Mouse (Mus musculus) forebrain, embryonic 12.5 days (tissue): Measurements from ENCODE around the gene Mical2. TPM values are rescaled to one million over a fixed set of nuclear protein-coding genes. Genes with fewer than 3 reads are reported as not detected.

Experiments used
- ATAC-seq: fragments of 200-750 bp; cut with Nextera tagmentation; 2 replicates; pipeline ENCODE4 v1.8.0; 2017; ENCODE audit warnings: moderate TSS enrichment; ENCODE audit not compliant: low FRiP score
- H3K27ac ChIP-seq: fragments of 300-500 bp; sonication (generic); 2 replicates; pipeline ENCODE4 v1.5.1; 2016; ENCODE audit warnings: mild to moderate bottlenecking
- H3K27me3 ChIP-seq: fragments of 300-500 bp; sonication (generic); 2 replicates; pipeline ENCODE4 v1.6.1; 2016; ENCODE audit warnings: mild to moderate bottlenecking
- H3K36me3 ChIP-seq: fragments of 300-500 bp; sonication (generic); replicated peaks from 2 replicates; pipeline ENCODE4 v1.6.1; 2016; ENCODE audit warnings: mild to moderate bottlenecking
- H3K4me1 ChIP-seq: fragments of 300-500 bp; sonication (generic); 2 replicates; pipeline ENCODE4 v1.6.1; 2016
- H3K4me2 ChIP-seq: fragments of 300-500 bp; sonication (generic); 2 replicates; pipeline ENCODE4 v1.6.1; 2016; ENCODE audit warnings: mild to moderate bottlenecking, moderate library complexity
- H3K4me3 ChIP-seq: fragments of 300-500 bp; sonication (generic); replicated peaks from 2 replicates; pipeline ENCODE4 v1.5.1; 2016; ENCODE audit warnings: mild to moderate bottlenecking
- H3K9ac ChIP-seq: fragments of 300-500 bp; sonication (generic); 2 replicates; pipeline ENCODE4 v1.6.1; 2016; ENCODE audit warnings: mild to moderate bottlenecking
- H3K9me3 ChIP-seq: fragments of 300-500 bp; sonication (generic); 2 replicates; pipeline ENCODE4 v1.6.1; 2016
- WGBS: fragments of 180-500 bp; shearing (Covaris S2); methylation state at CpG from one replicate; pipeline ENCODE4 v1.1.7; 2016; 5-methylcytosine and 5-hydroxymethylcytosine counted together
- polyA plus RNA-seq: library from polyadenylated mRNA; unstranded; fragments of >200 nt; fragmentation: Nextera tagmentation; extraction: Ambion mirVana; gene quantifications from 2 replicates; pipeline ENCODE4 v1.2.1, GENCODE M21; 2016

Mical2 gene
- polyA plus RNA-seq, 1 experiment from 2014 or later, result 2.3 TPM

- H3K4me2 ChIP-seq, result no peak overlapping the region
- H3K4me3 ChIP-seq, result no peak overlapping the region
- H3K4me1 ChIP-seq, result peaks cover 26% of the 10 kb centered on the region
- H3K27ac ChIP-seq, result no peak overlapping the region
- H3K27me3 ChIP-seq, result peaks cover 2% of the 10 kb centered on the region; the same call in 1 of the 2 replicates
- H3K9me3 ChIP-seq, result no peaks in the 10 kb centered on the region
- WGBS, result 77% methylated on average over 5 of the region's 5 CpGs
- ATAC-seq, result no peak
- no peaks in the 10 kb centered on the region for H3K36me3 ChIP-seq
- no peak overlapping the region for H3K9ac ChIP-seq
Observed at GRCm38 (mm10) chr7:112386521-112386920, 160.9 kb downstream of the Mical2 start.

- no peak for ATAC-seq
- no peak overlapping the region for H3K9ac ChIP-seq
- H3K4me1 ChIP-seq, result peaks cover 36% of the 10 kb centered on the region
- H3K27ac ChIP-seq, result no peak overlapping the region
- no peaks in the 10 kb centered on the region for H3K9me3 ChIP-seq
- H3K4me2 ChIP-seq, result no peak overlapping the region
- no peak overlapping the region for H3K4me3 ChIP-seq
- no peaks in the 10 kb centered on the region for H3K36me3 ChIP-seq
- WGBS, result 87% methylated on average over 5 of the region's 5 CpGs
- H3K27me3 ChIP-seq, result peaks cover 11% of the 10 kb centered on the region
Observed at GRCm38 (mm10) chr7:112387876-112388275, 162.2 kb downstream of the Mical2 start.

GRCm38 (mm10) chr7:112388363-112388875 is 162.8 kb downstream of the Mical2 start:
- H3K9me3 ChIP-seq, result no peaks in the 10 kb centered on the region
- H3K9ac ChIP-seq, result no peak overlapping the region
- no peak overlapping the region for H3K4me2 ChIP-seq
- 82% methylated on average over 5 of the region's 5 CpGs for WGBS
- no peak for ATAC-seq
- no peak overlapping the region for H3K4me3 ChIP-seq
- H3K36me3 ChIP-seq, result no peaks in the 10 kb centered on the region
- H3K27ac ChIP-seq, result no peak overlapping the region
- peaks cover 36% of the 10 kb centered on the region for H3K4me1 ChIP-seq
- H3K27me3 ChIP-seq, result peaks cover 16% of the 10 kb centered on the region

DNA sequence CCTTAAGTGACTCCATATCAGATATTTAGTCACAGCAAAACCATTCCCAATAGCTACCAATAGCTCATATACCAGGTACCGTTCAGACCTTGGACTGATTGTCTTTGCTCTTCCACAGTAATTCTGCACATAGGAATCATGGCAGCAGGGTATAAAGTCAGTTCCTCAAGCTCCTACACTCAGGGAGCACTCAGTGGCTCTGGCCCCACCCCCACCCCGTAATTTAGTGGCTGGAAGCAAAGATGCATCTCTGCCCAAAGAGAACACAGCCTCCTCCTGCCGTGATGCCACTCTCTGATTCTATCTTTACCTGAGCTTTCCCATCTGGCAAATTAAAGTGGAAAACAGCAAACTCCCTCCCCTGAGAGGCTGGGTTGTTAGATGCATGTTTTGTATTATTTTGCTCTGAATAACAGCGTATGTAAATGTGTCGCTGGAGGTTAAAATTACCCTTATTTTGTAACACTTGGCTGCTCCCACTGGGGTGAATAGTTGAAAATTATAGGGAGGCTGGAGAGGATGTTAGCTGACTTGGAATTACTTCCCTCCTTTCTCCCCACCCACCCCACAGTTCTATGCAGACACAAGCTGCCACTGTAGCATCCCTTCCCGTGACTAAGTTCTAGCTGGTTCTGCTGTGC is 164.1 kb downstream of the Mical2 start:
- H3K4me3 ChIP-seq, result no peak overlapping the region
- no peaks in the 10 kb centered on the region for H3K9me3 ChIP-seq
- peak; percentile 37; the same call in 1 of the 2 replicates for ATAC-seq
- peak overlapping the region; percentile 15; the same call in 1 of the 2 replicates for H3K4me2 ChIP-seq
- 45% methylated on average over 6 of the region's 6 CpGs for WGBS
- H3K9ac ChIP-seq, result no peak overlapping the region
- H3K4me1 ChIP-seq, result peaks cover 36% of the 10 kb centered on the region
- H3K27me3 ChIP-seq, result peaks cover 18% of the 10 kb centered on the region
- no peaks in the 10 kb centered on the region for H3K36me3 ChIP-seq
- H3K27ac ChIP-seq, result peak overlapping the region; percentile 77

GRCm38 (mm10) chr7:112390252-112390936 is 164.7 kb downstream of the Mical2 start:
- H3K27ac ChIP-seq, result peak overlapping the region; percentile 77
- 25% methylated on average over 11 of the region's 11 CpGs for WGBS
- H3K4me3 ChIP-seq, result no peak overlapping the region
- H3K9ac ChIP-seq, result no peak overlapping the region
- no peaks in the 10 kb centered on the region for H3K9me3 ChIP-seq
- peak; percentile 31; the same call in 1 of the 2 replicates for ATAC-seq
- H3K27me3 ChIP-seq, result peaks cover 25% of the 10 kb centered on the region
- H3K36me3 ChIP-seq, result no peaks in the 10 kb centered on the region
- H3K4me1 ChIP-seq, result peaks cover 36% of the 10 kb centered on the region
- peak overlapping the region; percentile 15; the same call in 1 of the 2 replicates for H3K4me2 ChIP-seq

GRCm38 (mm10) chr7:112390937-112391605 is 165.4 kb downstream of the Mical2 start:
- Histone ChIP-seq H3K4me2 (peak overlapping the region; percentile 19; the same call in 1 of the 2 replicates), H3K4me1 (peaks cover 36% of the 10 kb centered on the region), H3K27ac (peak overlapping the region; percentile 77), H3K36me3 (no peaks in the 10 kb centered on the region), H3K27me3 (peaks cover 30% of the 10 kb centered on the region), H3K9me3 (no peaks in the 10 kb centered on the region), H3K9ac (no peak overlapping the region), H3K4me3 (no peak overlapping the region)
- peak; percentile 62; the same call in 1 of the 2 replicates for ATAC-seq
- 17% methylated on average over 6 of the region's 6 CpGs for WGBS

DNA sequence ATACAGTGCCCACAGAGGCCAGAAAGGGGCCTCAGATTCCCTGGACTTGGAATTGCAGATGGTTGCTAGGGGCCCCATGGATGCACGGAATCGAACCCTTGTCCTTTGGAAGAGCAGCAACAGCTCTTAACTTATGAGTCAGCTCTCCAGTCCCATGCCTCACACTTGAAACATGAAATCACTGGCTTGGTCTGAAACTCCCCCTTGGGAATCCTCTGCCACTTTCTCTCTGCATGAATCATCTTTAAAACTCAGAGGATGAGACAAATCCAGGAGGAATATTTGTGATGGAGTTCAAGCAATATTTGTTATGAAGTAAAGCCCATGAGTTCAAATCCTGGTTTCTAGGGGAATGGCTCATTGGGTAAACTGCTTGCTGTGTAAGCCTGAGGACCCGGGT is 172.1 kb downstream of the Mical2 start:
- WGBS, result 96% methylated on average over 3 of the region's 3 CpGs
- peaks cover 55% of the 10 kb centered on the region for H3K27me3 ChIP-seq
- H3K9me3 ChIP-seq, result no peaks in the 10 kb centered on the region

DNA sequence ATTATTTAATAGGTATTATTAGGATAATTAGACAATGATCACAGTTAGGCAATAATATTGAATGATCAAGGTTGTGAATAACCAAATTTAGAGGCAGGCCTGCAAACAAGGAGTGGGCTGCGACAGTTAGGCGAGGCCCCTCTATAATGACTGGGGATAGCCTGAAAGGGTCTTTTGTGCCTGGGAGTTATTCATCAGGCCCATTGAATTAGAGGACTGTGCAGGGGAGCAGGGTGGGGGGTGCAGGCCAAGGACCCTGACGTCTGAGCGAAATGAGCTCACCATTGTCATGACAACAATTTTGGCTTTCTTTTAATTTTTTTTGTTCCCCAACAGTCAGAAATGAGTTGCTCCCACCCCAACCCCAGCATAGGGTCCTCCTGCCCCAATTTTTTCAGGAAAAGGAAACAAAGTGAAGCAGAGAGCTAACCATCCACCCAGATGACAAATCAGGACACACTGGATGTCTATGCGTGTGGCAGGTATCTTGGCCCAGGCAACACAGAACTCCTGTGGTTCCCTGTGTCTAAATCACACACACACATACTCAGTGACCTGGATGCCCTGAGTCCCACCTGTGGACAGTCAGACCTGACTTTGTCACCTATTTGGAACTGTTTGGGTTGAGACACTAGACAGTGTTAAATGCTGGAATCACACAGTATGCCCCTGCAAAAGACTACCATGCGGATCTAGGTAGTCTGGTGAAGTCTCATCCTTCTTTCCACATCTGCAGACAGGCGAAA is 173.9 kb downstream of the Mical2 start:
- H3K27me3 ChIP-seq, result peaks cover 48% of the 10 kb centered on the region
- H3K4me1 ChIP-seq, result peaks cover 14% of the 10 kb centered on the region
- peak overlapping the region; percentile 68 for H3K27ac ChIP-seq
- peak; percentile 90 for ATAC-seq
- H3K9me3 ChIP-seq, result no peaks in the 10 kb centered on the region
- H3K4me3 ChIP-seq, result no peak overlapping the region
- no peak overlapping the region for H3K9ac ChIP-seq
- no peak overlapping the region for H3K4me2 ChIP-seq
- 24% methylated on average over 7 of the region's 7 CpGs for WGBS
- no peaks in the 10 kb centered on the region for H3K36me3 ChIP-seq

More for the DNA sequence above, 172.1 kb downstream of the Mical2 start:
- H3K27ac ChIP-seq, result no peak overlapping the region
- no peaks in the 10 kb centered on the region for H3K36me3 ChIP-seq
- H3K4me1 ChIP-seq, result peaks cover 14% of the 10 kb centered on the region
- no peak overlapping the region for H3K9ac ChIP-seq
- H3K4me2 ChIP-seq, result no peak overlapping the region
- H3K4me3 ChIP-seq, result no peak overlapping the region
- no peak for ATAC-seq

GRCm38 (mm10) chr7:112400175-112400574 is 174.5 kb downstream of the Mical2 start:
- peak overlapping the region; percentile 68 for H3K27ac ChIP-seq
- H3K4me1 ChIP-seq, result peaks cover 14% of the 10 kb centered on the region

DNA sequence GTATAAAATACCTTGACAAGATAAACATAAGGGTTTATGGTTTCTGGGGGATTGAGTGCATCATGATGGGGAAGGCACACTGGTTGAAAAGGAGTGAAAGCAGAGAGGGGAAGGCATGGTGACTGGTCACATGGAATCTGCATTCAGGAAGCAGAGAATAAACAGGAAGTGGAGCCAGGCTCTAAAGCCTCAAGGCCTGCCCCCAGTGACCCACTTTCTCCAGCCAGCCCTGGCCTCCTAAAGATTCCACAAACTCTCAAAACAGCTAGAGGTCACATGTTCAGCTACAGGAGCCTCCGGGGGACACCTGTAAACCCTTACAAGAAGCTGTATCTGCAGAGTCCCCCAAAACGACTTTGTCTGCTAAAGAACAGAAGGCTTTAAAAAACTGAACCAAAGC is 179.4 kb downstream of the Mical2 start:
- Histone ChIP-seq H3K4me1 (peaks cover 9% of the 10 kb centered on the region), H3K4me3 (no peak overlapping the region), H3K27ac (no peak overlapping the region), H3K36me3 (no peaks in the 10 kb centered on the region), H3K27me3 (peaks cover 29% of the 10 kb centered on the region), H3K9ac (no peak overlapping the region), H3K9me3 (no peaks in the 10 kb centered on the region), H3K4me2 (no peak overlapping the region)
- ATAC-seq, result no peak
- 80% methylated on average over 2 of the region's 2 CpGs for WGBS

More at GRCm38 (mm10) chr7:112400175-112400574, 174.5 kb downstream of the Mical2 start:
- Histone ChIP-seq H3K27me3 (peaks cover 45% of the 10 kb centered on the region), H3K36me3 (no peaks in the 10 kb centered on the region), H3K4me2 (no peak overlapping the region), H3K9me3 (no peaks in the 10 kb centered on the region), H3K4me3 (no peak overlapping the region), H3K9ac (no peak overlapping the region)
- ATAC-seq, result peak; percentile 42; the same call in 1 of the 2 replicates
- 49% methylated on average over 6 of the region's 6 CpGs for WGBS

- 87% methylated on average over 8 of the region's 8 CpGs for WGBS
- Histone ChIP-seq H3K27me3 (peaks cover 30% of the 10 kb centered on the region), H3K9ac (no peak overlapping the region), H3K4me1 (peaks cover 9% of the 10 kb centered on the region), H3K9me3 (no peaks in the 10 kb centered on the region), H3K36me3 (no peaks in the 10 kb centered on the region), H3K27ac (no peak overlapping the region), H3K4me3 (no peak overlapping the region), H3K4me2 (no peak overlapping the region)
- no peak for ATAC-seq
Observed at GRCm38 (mm10) chr7:112405578-112405977, 179.9 kb downstream of the Mical2 start.
